Mouse (Mus musculus): ENCODE results near the gene Dhh.

GRCm38 (mm10) chr15:98850668-98851067 is 47.7 kb downstream of the Dhh start:
- TF ChIP-seq CHD1 (IDR thresholded peaks at IDR 0.05; ENCODE audit: low read depth, low read length) (no peak), POLR2A (IDR thresholded peaks at IDR 0.05; ENCODE audit: low read depth, low read length) (no peak)

All from CH12.LX (cell line).